Mouse (Mus musculus) brain, embryonic 14.5 days (tissue): Measurements from ENCODE around the gene Tmem161b.
"Not testable (repeated sequence)": the region's sequence is repeated elsewhere in the genome, so short reads cannot be mapped to it uniquely, and the experiment has no call there.

Source experiments
- CTCF ChIP-seq: fragments of 200-500 bp; IDR thresholded peaks from 2 replicates; pipeline ENCODE4 v1.5.1; 2012; ENCODE audit warnings: inconsistent platforms, mild to moderate bottlenecking, moderate library complexity, borderline replicate concordance; ENCODE audit not compliant: insufficient read depth, insufficient read length; ENCODE audit errors: extremely low read depth
- POLR2A ChIP-seq: fragments of 200-500 bp; IDR thresholded peaks from 2 replicates; pipeline ENCODE4 v1.6.1; 2012; ENCODE audit warnings: mild to moderate bottlenecking, inconsistent platforms, borderline replicate concordance; ENCODE audit not compliant: poor library complexity, insufficient read depth, insufficient read length, severe bottlenecking; ENCODE audit errors: extremely low read depth

GRCm38 (mm10) chr13:84185835-84186234, 36.3 kb upstream of the Tmem161b start:
- TF ChIP-seq POLR2A, CTCF: not testable (repeated sequence)
